In genomic region chr12:31376326-31376950, GRCm38 (mm10) we compare ENCODE assay signal across 9 mouse cellular contexts. TPM values are rescaled to one million over a fixed set of nuclear protein-coding genes. Genes with fewer than 3 reads are reported as not detected.
DNase-seq lines count a peak whose midpoint lies in the region; ATAC-seq lines count a peak whose summit lies in the region.
"Had no signal": no experiment of that assay in that cellular context is flagged by ENCODE, and none has a peak within 500 bp of the region (broad histone marks: within the 10 kb centered on the region; RNA-seq: fewer than 3 reads in every experiment).

No protein-coding gene starts in this region.

- H3K9me3 ChIP-seq in midbrain, embryonic 15.5 days = no peaks in the 10 kb centered on the region
- H3K9me3 ChIP-seq: G1E had no signal

- peak overlapping the region; percentile 21; the same call in 1 of the 2 replicates for H3K9ac ChIP-seq in midbrain, embryonic 15.5 days

- H3K27me3 ChIP-seq in midbrain, embryonic 15.5 days (replicated peaks) = no peaks in the 10 kb centered on the region

- DNase-seq in cerebellum, postnatal 14 days = peak; percentile 9 to 24
- DNase-seq in cerebellum, adult 9-10 months = no peak
- DNase-seq in Muller cell, postnatal 12 days (ENCODE audit: inconsistent ontology term) = peak; percentile 15
- DNase-seq in forelimb bud, embryonic 11.5 days (ENCODE audit: low read depth, low spot score) = peak; percentile 73
- peak; percentile 20 for DNase-seq in kidney, postnatal 10 days
- no peak for DNase-seq in thymus, postnatal 25 days
- DNase-seq in spleen, postnatal 36 days (ENCODE audit: low spot score in 2 of 2) = no peak

- H3K4me2 ChIP-seq in midbrain, embryonic 15.5 days = peak overlapping the region; percentile 50

- no peaks in the 10 kb centered on the region for H3K36me3 ChIP-seq in midbrain, embryonic 15.5 days (replicated peaks)
- H3K36me3 ChIP-seq: G1E had no signal

- WGBS in midbrain, embryonic 15.5 days = 13% methylated on average over 13 of the region's 13 CpGs

- H3K27ac ChIP-seq in midbrain, embryonic 15.5 days = 0 out of 2 replicates have a peak overlapping the region, but pooled peaks have one; percentile 10

- H3K4me3 ChIP-seq in midbrain, embryonic 15.5 days = peak overlapping the region; percentile 28

- ATAC-seq in midbrain, embryonic 15.5 days (replicated peaks) = peak; percentile 55

- H3K4me1 ChIP-seq in midbrain, embryonic 15.5 days = peaks cover 8% of the 10 kb centered on the region

RNA-seq across cellular contexts. Expression of gene Slc26a3, which starts 14.2 kb away (rescaled TPM):
- polyA plus RNA-seq in midbrain, embryonic 15.5 days (2015; fragmentation: Nextera tagmentation; extraction: Ambion mirVana) = 0.09 TPM in 1 of 2 replicates, not detected in the other
- polyA plus RNA-seq: G1E had no signal

RNA-seq across cellular contexts. Expression of gene Dld, which starts 25.2 kb away (rescaled TPM):
- polyA plus RNA-seq in midbrain, embryonic 15.5 days (2015; fragmentation: Nextera tagmentation; extraction: Ambion mirVana) = 105 and 116 TPM in 2 replicates

Comparison
In these comparisons a context has a peak if more than half of its experiments do, and no peak if none do; other contexts are left out.
1. DNase-seq: peak in cerebellum, postnatal 14 days (2 of 2), Muller cell, postnatal 12 days (single experiment), forelimb bud, embryonic 11.5 days (single experiment) and kidney, postnatal 10 days (single experiment); none in cerebellum, adult 9-10 months (single experiment), thymus, postnatal 25 days (single experiment) and spleen, postnatal 36 days (0 of 2).